In the genomic region with DNA sequence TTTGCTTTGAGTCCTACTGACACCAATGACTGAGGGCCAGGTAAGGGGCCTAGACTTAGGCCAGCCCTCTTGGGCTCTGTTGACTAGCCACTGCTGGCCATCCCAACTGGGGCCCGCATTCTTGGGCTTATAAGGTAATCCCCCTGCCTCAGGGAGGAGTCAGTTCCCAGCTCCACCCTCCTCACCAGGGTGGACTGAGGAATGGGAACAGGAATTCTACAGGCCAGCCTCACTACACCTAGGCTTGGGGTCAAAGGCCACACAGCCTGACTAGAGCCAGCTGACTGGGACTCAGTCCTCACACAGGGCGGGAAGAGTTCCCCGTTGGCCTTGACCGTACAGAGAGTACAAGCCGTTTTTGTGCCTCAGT, we compare ENCODE assay signal across 9 mouse cellular contexts. TPM values are rescaled to one million over a fixed set of nuclear protein-coding genes. Genes with fewer than 3 reads are reported as not detected.
DNase-seq lines count a peak whose midpoint lies in the region; ATAC-seq and TF ChIP-seq lines count a peak whose summit lies in the region.
"Had no signal": no experiment of that assay in that cellular context is flagged by ENCODE, and none has a peak within 500 bp of the region (broad histone marks: within the 10 kb centered on the region; RNA-seq: fewer than 3 reads in every experiment).

No protein-coding gene starts in this region.

- H3K27ac ChIP-seq in kidney, adult 2 months (ENCODE audit: insufficient read depth, low read depth, low read length): peak overlapping the region; percentile 81
- H3K27ac ChIP-seq in embryonic facial prominence, embryonic 10.5 days (replicated peaks): peak overlapping the region; percentile 97
- peak overlapping the region; percentile 88 for H3K27ac ChIP-seq in intestine, embryonic 16.5 days (ENCODE audit: low read length)
- H3K27ac ChIP-seq in midbrain, embryonic 15.5 days: peak overlapping the region; percentile 66

- H3K9ac ChIP-seq in intestine, embryonic 16.5 days (ENCODE audit: low read depth, low read length): peak overlapping the region; percentile 90
- peak overlapping the region; percentile 6 for H3K9ac ChIP-seq in midbrain, embryonic 15.5 days

- H3K4me1 ChIP-seq in kidney, adult 2 months (ENCODE audit: control insufficient read depth, insufficient read depth, low read length): 0 out of 2 replicates have a peak, but pooled peaks cover 4% of the 10 kb centered on the region
- peaks cover 54% of the 10 kb centered on the region for H3K4me1 ChIP-seq in embryonic facial prominence, embryonic 10.5 days
- peaks cover 30% of the 10 kb centered on the region for H3K4me1 ChIP-seq in intestine, embryonic 16.5 days (ENCODE audit: control insufficient read depth, insufficient read depth, low read length)
- H3K4me1 ChIP-seq in midbrain, embryonic 15.5 days: peaks cover 30% of the 10 kb centered on the region

- no peaks in the 10 kb centered on the region for H3K9me3 ChIP-seq in embryonic facial prominence, embryonic 10.5 days
- H3K9me3 ChIP-seq in intestine, embryonic 16.5 days (ENCODE audit: control insufficient read depth, low read length): no peaks in the 10 kb centered on the region
- no peaks in the 10 kb centered on the region for H3K9me3 ChIP-seq in midbrain, embryonic 15.5 days
- H3K9me3 ChIP-seq: G1E had no signal

- H3K36me3 ChIP-seq in kidney, adult 2 months (ENCODE audit: control insufficient read depth, insufficient read depth, low read length): no peaks in the 10 kb centered on the region
- peaks cover 52% of the 10 kb centered on the region for H3K36me3 ChIP-seq in embryonic facial prominence, embryonic 10.5 days (replicated peaks)
- peaks cover 17% of the 10 kb centered on the region for H3K36me3 ChIP-seq in intestine, embryonic 16.5 days (ENCODE audit: control insufficient read depth, insufficient read depth, low read length)
- peaks cover 16% of the 10 kb centered on the region for H3K36me3 ChIP-seq in midbrain, embryonic 15.5 days (replicated peaks)

- ATAC-seq in intestine, embryonic 16.5 days: peak; percentile 17
- ATAC-seq in midbrain, embryonic 15.5 days (replicated peaks): no peak

- no peak for TF ChIP-seq POLR2A in kidney, adult 2 months (IDR thresholded peaks at IDR 0.05; ENCODE audit: low read depth, low read length)

- no peak for TF ChIP-seq CTCF in kidney, adult 2 months (conservative IDR thresholded peaks at IDR 0.05; ENCODE audit: insufficient read depth, insufficient read length, low read depth, low read length)

- H3K27me3 ChIP-seq in kidney, adult 2 months (replicated peaks; ENCODE audit: control insufficient read depth, insufficient read depth, low read length): no peaks in the 10 kb centered on the region
- peaks cover 15% of the 10 kb centered on the region; the same call in 1 of the 2 replicates for H3K27me3 ChIP-seq in embryonic facial prominence, embryonic 10.5 days (replicated peaks; ENCODE audit: low read depth, poor library complexity, severe bottlenecking)
- no peaks in the 10 kb centered on the region for H3K27me3 ChIP-seq in intestine, embryonic 16.5 days (replicated peaks; ENCODE audit: control insufficient read depth, insufficient read depth, low read length)
- no peaks in the 10 kb centered on the region for H3K27me3 ChIP-seq in midbrain, embryonic 15.5 days (replicated peaks)

- WGBS in kidney, adult 2 months: 48% methylated on average over 5 of the region's 5 CpGs
- 16% methylated on average over 5 of the region's 5 CpGs for WGBS in embryonic facial prominence, embryonic 10.5 days
- WGBS in intestine, embryonic 16.5 days: 18% methylated on average over 5 of the region's 5 CpGs
- WGBS in midbrain, embryonic 15.5 days: 31% methylated on average over 5 of the region's 5 CpGs

- DNase-seq in kidney, adult 2 months: no peak
- no peak for DNase-seq in kidney, adult 11 months
- DNase-seq in embryonic facial prominence, embryonic 10.5 days (ENCODE audit: low spot score): peak; percentile 66
- no peak for DNase-seq in urinary bladder, postnatal 25 days (ENCODE audit: low spot score)
- no peak for DNase-seq in urinary bladder, postnatal 36 days (ENCODE audit: low spot score in 2 of 2)
- DNase-seq in frontal cortex, postnatal 36 days (ENCODE audit: low spot score in 2 of 2): no peak

- H3K4me2 ChIP-seq in intestine, embryonic 16.5 days (ENCODE audit: low read depth, low read length): peak overlapping the region; percentile 87
- peak overlapping the region; percentile 87 for H3K4me2 ChIP-seq in midbrain, embryonic 15.5 days

- H3K4me3 ChIP-seq in kidney, adult 2 months (ENCODE audit: insufficient read depth, low read depth, low read length): no peak overlapping the region
- H3K4me3 ChIP-seq in embryonic facial prominence, embryonic 10.5 days: peak overlapping the region; percentile 93
- peak overlapping the region; percentile 93 for H3K4me3 ChIP-seq in intestine, embryonic 16.5 days (ENCODE audit: low read length)
- peak overlapping the region; percentile 71; the same call in 1 of the 2 replicates for H3K4me3 ChIP-seq in midbrain, embryonic 15.5 days

RNA-seq across cellular contexts. Expression of a gene that starts 2.0 kb away (rescaled TPM):
- 22.8 and 23.5 TPM in 2 replicates for polyA plus RNA-seq in kidney, adult 2 months (2012; rRNA removed)
- polyA plus RNA-seq in embryonic facial prominence, embryonic 10.5 days (2016; fragmentation: Nextera tagmentation; extraction: Ambion mirVana): 209 and 215 TPM in 2 replicates
- 189 and 200 TPM in 2 replicates for polyA plus RNA-seq in intestine, embryonic 16.5 days (2015; fragmentation: Nextera tagmentation; extraction: Ambion mirVana)
- 167 and 171 TPM in 2 replicates for polyA plus RNA-seq in midbrain, embryonic 15.5 days (2015; fragmentation: Nextera tagmentation; extraction: Ambion mirVana)

RNA-seq across cellular contexts. Expression of a gene that starts 17.6 kb away (rescaled TPM):
- polyA plus RNA-seq in kidney, adult 2 months (2012; rRNA removed): 4.7 and 7.7 TPM in 2 replicates
- 3.6 and 4.2 TPM in 2 replicates for polyA plus RNA-seq in embryonic facial prominence, embryonic 10.5 days (2016; fragmentation: Nextera tagmentation; extraction: Ambion mirVana)
- 2.7 and 3.0 TPM in 2 replicates for polyA plus RNA-seq in intestine, embryonic 16.5 days (2015; fragmentation: Nextera tagmentation; extraction: Ambion mirVana)
- 5.6 and 6.4 TPM in 2 replicates for polyA plus RNA-seq in midbrain, embryonic 15.5 days (2015; fragmentation: Nextera tagmentation; extraction: Ambion mirVana)

RNA-seq across cellular contexts. Expression of a gene that starts 23.6 kb away (rescaled TPM):
- 16.9 and 21.0 TPM in 2 replicates for polyA plus RNA-seq in kidney, adult 2 months (2012; rRNA removed)
- polyA plus RNA-seq in embryonic facial prominence, embryonic 10.5 days (2016; fragmentation: Nextera tagmentation; extraction: Ambion mirVana): 412 and 419 TPM in 2 replicates
- 88.4 and 91.2 TPM in 2 replicates for polyA plus RNA-seq in intestine, embryonic 16.5 days (2015; fragmentation: Nextera tagmentation; extraction: Ambion mirVana)
- 622 and 645 TPM in 2 replicates for polyA plus RNA-seq in midbrain, embryonic 15.5 days (2015; fragmentation: Nextera tagmentation; extraction: Ambion mirVana)

RNA-seq across cellular contexts. Expression of a gene that starts 25.0 kb away (rescaled TPM):
- 68.5 and 71.2 TPM in 2 replicates for polyA plus RNA-seq in kidney, adult 2 months (2012; rRNA removed)
- 90.0 and 93.5 TPM in 2 replicates for polyA plus RNA-seq in embryonic facial prominence, embryonic 10.5 days (2016; fragmentation: Nextera tagmentation; extraction: Ambion mirVana)
- polyA plus RNA-seq in intestine, embryonic 16.5 days (2015; fragmentation: Nextera tagmentation; extraction: Ambion mirVana): 50.5 and 54.8 TPM in 2 replicates
- polyA plus RNA-seq in midbrain, embryonic 15.5 days (2015; fragmentation: Nextera tagmentation; extraction: Ambion mirVana): 61.2 and 63.6 TPM in 2 replicates

RNA-seq across cellular contexts. Expression of a gene that starts 47.4 kb away (rescaled TPM):
- polyA plus RNA-seq in kidney, adult 2 months (2012; rRNA removed): 0.64 and 0.81 TPM in 2 replicates
- 0.54 TPM in 2 replicates for polyA plus RNA-seq in embryonic facial prominence, embryonic 10.5 days (2016; fragmentation: Nextera tagmentation; extraction: Ambion mirVana)
- 0.10 and 0.18 TPM in 2 replicates for polyA plus RNA-seq in intestine, embryonic 16.5 days (2015; fragmentation: Nextera tagmentation; extraction: Ambion mirVana)
- polyA plus RNA-seq in midbrain, embryonic 15.5 days (2015; fragmentation: Nextera tagmentation; extraction: Ambion mirVana): 5.5 and 5.7 TPM in 2 replicates
